Mouse (Mus musculus): ENCODE results near the gene Prdx2.

The Prdx2 gene

DNA sequence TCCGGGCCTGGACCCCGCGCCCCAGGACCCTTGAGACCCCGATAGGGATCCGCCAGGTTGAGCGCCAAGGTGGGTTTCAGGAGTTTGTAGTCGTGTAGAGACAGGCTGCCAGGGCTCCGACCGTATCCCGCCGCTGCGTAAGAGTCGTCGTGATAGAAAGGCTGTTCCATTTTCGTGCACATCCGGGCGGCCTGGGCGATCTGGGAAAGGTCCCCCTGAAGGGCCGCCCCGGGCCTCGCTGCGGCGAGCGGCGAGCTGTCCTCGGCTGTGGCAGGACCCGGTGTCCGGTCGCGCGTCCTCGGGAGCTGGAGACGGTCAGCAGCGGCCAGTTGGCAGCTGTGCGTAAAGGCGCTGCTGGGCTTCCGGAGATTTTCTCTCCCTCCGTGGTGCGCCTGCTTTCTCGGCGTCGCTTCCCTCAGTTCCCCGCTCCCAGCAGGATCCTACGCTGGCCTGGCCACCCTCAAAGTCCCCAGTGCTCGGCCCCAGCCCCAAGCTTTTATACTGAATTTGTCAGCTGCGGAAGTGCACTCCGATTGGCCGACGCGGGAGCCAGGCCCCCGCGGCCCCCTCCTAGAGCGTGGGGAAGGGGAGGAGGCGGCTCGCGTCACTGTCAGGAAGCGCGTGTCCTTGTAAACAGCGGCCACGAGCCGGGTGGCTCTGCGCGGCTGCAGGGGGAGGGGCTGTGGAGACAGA lies 9.0 kb downstream of the Prdx2 start, which contains the start of gene Junb:
TSS of gene Junb (minus strand) at position 471 of the 693 bp plus-strand sequence.
- peak; percentile 79 for DNase-seq (ENCODE audit: low read depth, low spot score)

DNA sequence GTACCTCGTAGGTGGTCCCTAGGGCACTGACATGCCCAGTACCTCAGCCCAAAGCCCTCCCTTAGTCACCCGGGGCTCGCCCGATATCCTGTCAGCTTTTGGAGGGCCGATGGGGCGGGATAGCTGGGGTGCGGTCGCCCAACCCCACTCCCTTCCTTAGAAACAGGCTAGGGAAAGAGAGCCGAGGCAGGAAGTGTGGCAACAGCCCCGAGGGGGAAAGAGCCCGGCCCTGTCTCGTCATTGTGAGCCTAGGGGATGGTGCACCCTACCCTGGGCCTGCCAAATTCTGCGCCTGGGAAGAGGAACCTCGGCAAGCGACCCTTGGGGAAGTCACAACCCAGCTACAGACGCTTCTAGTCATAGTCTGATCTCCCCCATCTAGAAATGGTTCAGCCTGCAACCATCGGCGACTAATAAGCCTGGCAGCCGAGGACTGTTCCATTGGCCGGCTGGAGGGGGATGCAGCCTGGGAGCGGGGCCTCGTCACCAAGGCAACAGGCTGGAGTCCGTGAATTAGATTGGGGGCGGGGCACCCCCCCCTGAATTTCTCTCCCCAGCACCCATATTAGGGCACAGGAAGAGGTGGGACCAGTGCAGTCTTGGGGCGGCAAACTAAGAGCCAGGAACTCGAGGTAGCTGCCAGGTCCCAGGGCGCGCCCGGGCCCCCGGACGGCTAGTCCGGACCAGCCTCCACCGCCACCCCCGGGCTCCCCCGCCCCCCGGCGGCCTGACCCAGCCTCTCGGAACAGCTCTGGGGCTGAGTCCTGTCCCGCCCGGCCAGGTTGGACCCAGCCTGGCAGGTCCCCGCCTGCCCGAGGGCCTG lies 10.4 kb downstream of the Prdx2 start:
- DNase-seq (ENCODE audit: low read depth, low spot score), result peak; percentile 83

DNA sequence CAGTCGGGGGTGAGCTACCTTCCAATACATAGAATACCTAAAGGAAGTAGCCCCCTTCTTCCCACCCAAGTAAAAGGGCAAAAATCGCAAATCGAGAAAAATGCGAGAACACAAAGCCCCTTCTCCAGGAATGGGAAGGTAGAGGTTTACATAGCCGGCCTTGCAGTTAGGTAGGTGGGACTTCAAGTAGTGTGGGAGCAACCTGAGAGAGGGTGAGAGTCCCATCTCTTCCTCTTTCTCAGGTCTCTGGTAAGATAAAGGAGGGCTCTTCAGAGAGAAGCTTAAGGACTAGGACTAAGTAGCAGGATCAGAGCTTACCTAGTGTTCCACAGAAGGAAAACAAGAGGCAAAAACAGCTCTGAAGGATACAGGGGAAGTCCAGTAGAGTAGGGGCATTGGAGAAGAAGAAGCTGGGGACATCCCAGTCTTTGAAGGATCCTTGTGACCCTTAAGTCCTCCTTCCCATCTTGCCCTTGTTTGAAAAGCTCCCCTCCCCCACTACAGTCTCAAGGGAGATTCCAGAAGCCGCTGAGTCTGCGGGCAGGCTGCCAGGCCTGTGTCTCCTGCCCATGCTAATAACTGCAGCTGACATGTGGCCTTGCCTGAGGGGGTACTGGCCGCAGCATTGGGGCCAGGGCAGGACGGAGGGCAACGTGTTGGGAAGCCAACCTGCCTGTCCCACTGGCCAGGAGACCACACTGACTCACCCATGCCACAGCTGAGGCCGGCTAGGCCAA lies 11.4 kb downstream of the Prdx2 start:
- DNase-seq (ENCODE audit: low read depth, low spot score), result no peak

DNA sequence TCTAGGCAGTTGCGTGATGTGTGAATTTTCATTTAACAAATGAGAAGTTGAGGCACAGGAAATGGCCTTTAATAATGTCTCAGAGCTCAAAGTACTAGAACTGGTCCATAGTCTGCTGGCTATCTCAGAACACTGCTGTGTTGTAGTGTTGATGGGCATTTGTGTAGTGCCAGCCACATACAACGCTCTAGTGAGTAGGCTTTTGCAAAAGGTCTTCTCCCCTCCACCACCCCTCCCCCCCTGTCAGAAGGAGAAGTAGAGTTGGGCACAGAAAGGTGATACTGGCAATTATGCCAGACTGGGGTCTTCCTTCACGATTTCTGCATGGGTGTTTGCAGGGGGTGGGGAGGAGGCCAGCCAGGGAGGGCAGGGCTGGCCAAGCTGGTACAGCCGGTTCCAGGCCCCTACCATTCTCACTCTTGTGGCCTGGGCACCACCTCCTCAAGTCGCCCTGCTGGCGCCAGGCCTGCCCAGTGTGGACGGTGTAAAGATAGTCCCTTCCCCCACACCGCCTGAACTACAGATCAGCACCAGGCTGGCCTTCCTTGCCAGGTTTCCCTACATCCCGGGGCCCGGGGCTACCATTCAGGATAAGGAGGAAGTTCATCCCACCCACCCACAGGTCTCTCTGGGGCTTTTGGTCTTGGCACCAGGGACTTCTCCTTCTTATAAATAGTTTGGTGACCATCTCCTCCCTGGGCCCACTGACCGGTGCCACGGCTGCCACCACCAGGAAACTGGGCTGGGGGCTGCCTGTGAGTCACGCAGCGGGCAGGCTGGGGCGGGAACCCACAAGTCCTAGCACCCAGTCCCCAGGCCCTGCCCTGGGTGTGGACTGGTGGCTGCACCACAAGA lies 12.5 kb downstream of the Prdx2 start:
- no peak for DNase-seq (ENCODE audit: low read depth, low spot score)

DNA sequence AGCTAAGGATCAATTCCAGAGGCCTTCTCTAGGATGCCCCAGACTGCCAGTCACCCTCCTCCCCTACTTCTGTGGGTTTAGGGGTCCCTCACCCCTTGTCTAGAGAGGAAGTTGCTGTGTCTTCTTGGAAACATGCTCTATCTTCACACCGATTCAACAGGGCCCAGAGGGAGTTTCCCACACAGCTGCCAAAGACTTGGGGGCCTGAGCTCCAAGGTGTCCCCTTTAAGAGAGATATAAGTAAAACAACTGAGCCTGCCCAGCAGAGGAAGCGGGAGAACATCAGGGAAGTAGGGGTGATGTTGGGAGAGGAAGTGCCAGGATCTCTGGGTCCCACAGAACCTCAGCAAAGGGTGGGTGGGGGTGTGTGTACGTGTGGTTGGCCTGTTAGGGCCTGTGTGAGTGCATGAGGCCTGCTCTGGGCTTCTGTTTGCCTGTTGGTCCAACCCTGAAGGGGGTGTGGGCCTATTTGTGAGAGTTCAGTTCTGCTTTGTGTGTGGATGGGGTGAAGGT lies 13.2 kb downstream of the Prdx2 start:
- DNase-seq (ENCODE audit: low read depth, low spot score), result no peak

DNA sequence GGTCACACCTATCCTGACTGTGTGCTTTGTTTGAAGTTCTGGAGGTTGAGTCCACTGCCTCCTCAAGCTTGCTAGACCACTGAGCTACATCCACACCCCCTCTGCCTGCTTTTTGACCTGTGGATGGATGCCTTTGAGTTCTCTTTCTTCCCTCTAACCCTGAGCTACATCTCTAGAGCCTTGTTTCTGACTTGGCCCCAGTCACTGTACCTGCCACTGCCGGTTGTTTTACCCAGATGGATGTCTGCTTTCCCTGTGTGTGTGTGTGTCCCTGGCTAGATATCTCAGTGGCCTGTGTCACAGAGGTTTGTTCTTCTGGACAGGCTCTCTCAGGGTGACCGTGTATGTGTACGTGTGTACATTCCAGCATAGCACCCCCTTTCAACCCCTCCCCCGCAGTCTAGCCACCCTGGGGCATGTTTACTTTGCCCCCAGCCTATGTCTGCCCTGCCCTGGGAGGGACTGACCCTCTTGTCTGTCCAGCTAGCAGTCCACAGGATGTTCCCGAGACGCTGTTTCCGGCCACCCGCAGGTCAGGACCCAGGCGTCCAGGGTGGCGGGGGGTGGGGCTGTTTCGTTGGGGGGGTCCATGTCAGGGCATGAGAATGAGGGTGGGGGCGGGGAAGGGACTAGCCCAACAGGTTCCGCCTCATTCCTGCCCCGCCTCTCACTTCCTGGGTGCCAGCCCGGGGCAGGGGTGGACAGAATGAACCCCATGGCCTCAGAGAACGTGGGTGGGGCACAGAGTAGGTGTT lies 15.1 kb downstream of the Prdx2 start:
- no peak for DNase-seq (ENCODE audit: low read depth, low spot score)

DNA sequence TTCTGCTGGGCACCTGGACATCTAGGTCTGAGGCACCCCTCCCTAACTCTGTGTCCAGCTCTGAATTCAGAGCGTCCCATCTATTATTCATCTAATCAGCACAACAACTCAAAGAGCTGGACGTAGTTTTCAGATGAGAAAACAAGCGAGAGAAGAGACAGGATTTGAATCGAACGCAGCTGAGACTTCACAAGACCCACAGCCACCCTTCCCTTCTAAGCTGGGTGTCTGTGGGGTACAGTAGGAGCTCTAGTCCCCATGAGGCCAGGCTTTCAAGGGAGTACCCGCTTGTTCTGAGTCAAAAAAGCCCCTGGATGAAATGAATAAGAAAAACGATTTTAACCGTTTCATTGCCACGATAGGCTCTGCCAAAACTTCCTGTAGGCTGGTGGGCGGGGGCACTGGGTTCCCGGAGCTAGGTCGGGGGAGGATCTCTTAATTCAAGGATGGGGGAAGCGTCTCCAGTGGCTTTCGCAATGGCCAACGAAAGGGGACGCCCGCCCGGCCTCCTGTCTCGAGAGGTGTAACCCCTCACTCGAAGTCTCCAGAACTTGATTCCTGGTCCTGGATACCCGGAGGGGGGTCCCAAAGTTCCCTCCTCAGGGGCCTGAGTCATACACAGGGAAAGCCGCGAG lies 15.8 kb downstream of the Prdx2 start:
- no peak for DNase-seq (ENCODE audit: low read depth, low spot score)

DNA sequence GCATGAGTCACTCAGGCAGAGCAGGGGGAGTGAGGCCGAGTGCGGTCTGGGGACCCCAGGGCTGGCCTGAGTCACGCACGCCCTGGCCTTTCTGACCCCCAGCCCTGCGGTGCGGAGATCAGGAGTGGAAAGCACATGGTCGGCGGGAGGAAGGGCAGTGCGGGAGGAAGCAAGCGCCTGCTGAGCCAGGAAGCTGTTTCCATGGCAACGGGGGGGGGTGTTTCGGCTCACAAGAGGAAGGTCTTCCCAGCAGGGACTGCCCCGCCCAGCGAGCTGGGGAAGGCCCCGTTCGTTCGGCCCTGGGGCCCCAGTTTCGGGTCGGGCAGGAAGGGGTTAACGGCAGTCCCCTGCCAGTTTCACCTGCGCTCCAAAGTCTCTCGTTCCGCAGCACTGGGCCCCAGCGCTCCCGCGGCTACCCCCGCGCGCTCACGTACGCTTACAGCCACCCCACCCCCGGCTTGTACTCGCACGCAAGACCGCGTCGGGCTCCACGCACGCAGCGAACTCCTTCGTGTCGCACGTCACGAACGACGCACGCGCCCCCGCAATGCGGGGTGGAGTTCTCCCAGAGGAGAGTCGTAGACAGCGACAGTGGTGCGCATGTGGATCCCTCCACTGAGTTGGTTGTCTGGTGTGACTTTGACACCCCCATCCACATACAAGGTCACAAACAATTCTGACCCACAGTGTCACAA lies 16.4 kb downstream of the Prdx2 start:
- DNase-seq (ENCODE audit: low read depth, low spot score), result no peak

DNA sequence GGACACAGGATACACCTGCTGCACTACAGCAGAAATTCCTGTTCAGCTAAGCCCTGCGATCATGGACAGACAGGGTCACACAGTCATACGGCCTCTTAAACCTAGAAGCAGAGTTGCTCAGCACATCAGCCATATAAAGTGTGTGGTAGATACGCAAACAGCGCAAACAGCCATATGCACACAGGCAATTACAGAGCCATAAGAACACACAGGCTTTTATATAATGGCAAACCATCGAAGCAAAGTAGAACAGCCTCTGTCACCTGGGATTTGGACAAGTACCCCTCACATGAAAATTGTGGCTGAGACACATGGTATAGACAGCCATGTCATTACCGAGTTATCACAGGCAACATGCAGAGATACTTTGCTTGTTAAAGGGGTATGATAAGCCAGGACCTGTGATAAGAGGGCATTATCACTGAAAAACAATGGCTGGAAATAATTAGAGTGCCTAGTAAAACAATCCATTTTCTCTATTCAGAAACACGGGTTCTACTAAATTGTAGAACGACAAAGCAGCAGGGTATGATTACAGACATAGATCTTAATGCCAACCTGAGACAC lies 17.1 kb downstream of the Prdx2 start:
- no peak for DNase-seq (ENCODE audit: low read depth, low spot score)

GRCm38 (mm10) chr8:84987388-84987787 lies 18.0 kb downstream of the Prdx2 start:
- DNase-seq (ENCODE audit: low read depth, low spot score), result no peak

DNA sequence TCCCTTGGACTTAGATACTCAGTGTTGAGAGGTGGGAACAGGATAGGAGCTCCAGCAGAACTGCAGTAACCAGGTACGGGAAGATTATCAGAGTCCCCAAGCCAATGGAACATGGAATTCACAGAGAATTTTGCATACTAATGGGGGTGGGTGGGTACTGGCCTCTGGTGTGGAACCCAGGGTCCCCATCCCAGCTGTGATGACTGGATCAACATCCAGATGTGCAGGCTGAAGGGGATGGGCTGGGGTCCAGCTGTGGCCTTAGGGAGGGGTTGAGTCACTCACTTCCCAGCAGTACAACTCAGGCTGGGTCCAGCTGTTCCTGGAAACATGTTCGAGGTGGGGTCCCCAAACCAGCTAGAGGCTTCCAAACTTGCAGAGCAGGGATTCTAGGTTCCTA lies 18.5 kb downstream of the Prdx2 start:
- DNase-seq (ENCODE audit: low read depth, low spot score), result no peak

- DNase-seq (ENCODE audit: low read depth, low spot score), result no peak
Measured at GRCm38 (mm10) chr8:84989311-84989731, 19.9 kb downstream of the Prdx2 start.

- peak; percentile 91 for DNase-seq (ENCODE audit: low read depth, low spot score)
Measured at GRCm38 (mm10) chr8:84989810-84990209, 20.4 kb downstream of the Prdx2 start.

DNA sequence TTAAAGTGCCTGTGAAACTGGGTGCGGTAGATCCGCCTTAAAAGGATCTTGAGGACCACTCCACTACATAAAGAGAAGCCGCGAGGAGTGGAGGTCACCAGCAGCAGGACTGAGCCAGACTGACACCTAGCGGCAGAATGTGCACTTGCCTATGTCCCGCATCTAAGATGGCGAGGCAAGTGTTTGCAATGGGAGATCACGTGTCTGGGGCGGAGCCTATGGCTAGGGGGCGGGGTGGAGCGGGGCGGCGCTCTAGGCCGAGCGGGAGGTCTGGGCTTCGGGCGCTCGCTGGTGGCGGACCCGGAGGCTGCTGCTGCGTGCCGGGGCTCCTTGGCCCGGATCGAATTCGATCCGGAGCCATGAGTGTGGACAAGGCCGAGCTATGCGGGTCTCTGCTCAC lies 21.0 kb downstream of the Prdx2 start, which contains the start of gene Hook2:
TSS of gene Hook2 (plus strand) at position 255 of the 400 bp plus-strand sequence.
- peak; percentile 98 for DNase-seq (ENCODE audit: low read depth, low spot score)

DNA sequence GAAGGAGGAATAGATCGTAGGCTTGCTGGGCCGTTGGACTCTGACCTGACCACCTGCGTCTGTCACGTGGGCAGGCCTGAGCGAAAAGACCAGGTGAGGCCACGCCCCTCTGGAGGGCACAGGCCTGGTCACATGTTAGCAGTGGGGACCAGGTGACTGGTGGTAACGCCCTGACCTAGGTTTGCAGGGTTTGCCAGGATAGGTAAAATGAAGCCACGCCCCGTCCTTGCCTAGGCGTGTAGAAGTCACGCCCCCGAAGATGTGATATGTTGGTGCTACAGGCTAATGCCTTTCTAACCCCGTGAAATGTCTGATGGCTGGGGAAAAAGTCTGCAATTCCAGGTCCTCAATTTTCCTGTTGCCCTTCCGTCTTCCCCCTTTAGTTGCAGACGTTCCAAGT lies 21.4 kb downstream of the Prdx2 start:
- DNase-seq (ENCODE audit: low read depth, low spot score), result no peak

DNA sequence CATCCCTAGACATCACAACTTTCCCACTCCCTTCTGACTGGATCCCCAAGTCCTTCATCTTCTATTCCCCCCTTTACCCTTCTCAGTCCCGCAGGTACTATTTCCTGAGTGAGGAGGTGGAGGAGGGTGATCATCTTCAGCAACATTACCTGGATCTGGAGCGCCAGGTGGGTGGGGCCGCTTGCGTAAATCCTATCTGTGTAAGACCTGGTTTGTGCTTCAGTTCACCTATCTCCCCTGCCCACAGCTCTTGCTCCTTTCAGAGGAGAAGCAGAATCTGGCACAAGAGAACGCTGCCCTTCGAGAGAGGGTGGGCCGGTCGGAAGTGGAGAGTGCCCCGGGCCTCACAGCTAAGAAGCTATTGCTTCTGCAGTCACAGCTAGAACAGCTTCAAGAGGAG lies 25.0 kb downstream of the Prdx2 start:
- DNase-seq (ENCODE audit: low read depth, low spot score), result no peak

GRCm38 (mm10) chr8:84995680-84996079 lies 26.3 kb downstream of the Prdx2 start:
- DNase-seq (ENCODE audit: low read depth, low spot score), result no peak

- no peak for DNase-seq (ENCODE audit: low read depth, low spot score)
Measured at GRCm38 (mm10) chr8:84996978-84997377, 27.6 kb downstream of the Prdx2 start.

Data from embryo, embryonic 11.5 days (tissue).